Mouse (Mus musculus) cerebellum, postnatal 10 days (tissue): ENCODE measurements around the gene Gm2016.
"Not testable (repeated sequence)": the region's sequence is repeated elsewhere in the genome, so short reads cannot be mapped to it uniquely, and the experiment has no call there.

ENCODE experiments used
- DNase-seq, 2 experiments: peaks; one replicate each; pipeline ENCODE4 v3.0.0; 2021; ENCODE audit warnings: mixed read lengths in 2 of 2

Gm2016 gene

GRCm38 (mm10) chr12:87873772-87874171, at the start of gene Gm2016:
Gene Gm2016, plus strand, starts transcription at chr12:87874072.
- not testable (repeated sequence) for DNase-seq

DNA sequence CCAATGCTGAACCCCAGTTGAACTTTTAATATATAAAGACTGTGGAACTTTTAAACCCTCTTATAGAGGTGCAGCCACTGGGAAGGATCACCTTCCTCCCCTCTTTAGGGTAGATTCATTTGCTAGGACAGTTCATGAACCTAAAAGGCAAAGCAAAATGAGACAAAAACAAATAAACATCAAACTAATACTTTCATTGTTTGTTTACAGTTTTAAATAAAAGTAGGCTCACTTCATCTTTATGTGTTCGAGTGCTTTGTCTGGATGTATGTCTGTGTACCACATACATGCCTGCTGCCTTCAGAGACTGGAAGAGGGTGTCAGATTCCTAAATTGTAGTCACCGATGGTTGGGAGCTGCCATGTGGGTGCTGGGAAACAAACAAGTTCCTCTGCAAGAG, 31.6 kb upstream of the Gm2016 start, which contains the start of gene Gm2001:
TSS of gene Gm2001 (minus strand) at position 101 of the 400 bp plus-strand sequence.
- DNase-seq, result not testable (repeated sequence)

GRCm38 (mm10) chr12:87850657-87851056, 23.2 kb upstream of the Gm2016 start:
- not testable (repeated sequence) for DNase-seq

DNA sequence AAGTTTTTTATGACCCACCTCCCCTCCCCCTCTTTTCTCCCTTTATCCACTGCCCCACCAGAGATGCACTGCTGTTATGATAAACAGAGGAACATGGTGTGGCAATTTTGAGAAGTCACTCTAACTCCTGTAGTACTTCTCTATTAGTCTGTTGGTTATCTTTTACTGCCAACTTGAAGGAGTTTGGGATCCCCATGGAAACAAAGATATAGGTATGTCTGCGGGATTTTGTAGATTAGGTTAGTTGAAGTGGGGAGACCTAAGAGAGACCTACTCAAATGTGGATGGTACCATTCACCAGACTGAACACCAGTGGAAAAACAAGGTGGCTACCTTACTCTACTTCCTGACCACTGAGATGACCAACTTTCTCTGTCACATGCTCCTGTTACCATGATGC, 17.8 kb upstream of the Gm2016 start:
- DNase-seq, result not testable (repeated sequence)

- DNase-seq, result peak in 1 of 2 experiments; percentile 3
Measured at GRCm38 (mm10) chr12:87861740-87862692, 11.9 kb upstream of the Gm2016 start.

GRCm38 (mm10) chr12:87863638-87864037, 10.2 kb upstream of the Gm2016 start:
- DNase-seq, result peak in 1 of 2 experiments; percentile 2

DNA sequence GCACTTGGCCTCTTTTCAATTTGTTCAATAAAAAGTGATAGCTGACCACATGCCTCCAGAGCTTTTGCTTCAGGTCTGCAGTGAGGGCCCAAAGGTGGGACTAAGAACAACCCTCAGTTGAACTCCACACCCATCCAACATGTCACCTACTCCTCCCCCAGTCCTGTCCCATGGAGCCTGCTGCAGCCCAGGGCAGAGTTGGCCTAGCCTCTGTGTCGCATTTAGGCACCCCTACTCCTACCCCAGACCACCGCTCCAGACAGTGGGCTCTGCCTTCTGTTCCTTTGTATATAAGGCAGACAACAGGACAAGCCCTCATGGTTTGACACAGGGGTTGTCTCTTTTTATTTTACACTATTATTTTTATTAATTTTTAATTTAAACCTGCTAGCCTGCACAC, 9.8 kb upstream of the Gm2016 start:
- not testable (repeated sequence) for DNase-seq

DNA sequence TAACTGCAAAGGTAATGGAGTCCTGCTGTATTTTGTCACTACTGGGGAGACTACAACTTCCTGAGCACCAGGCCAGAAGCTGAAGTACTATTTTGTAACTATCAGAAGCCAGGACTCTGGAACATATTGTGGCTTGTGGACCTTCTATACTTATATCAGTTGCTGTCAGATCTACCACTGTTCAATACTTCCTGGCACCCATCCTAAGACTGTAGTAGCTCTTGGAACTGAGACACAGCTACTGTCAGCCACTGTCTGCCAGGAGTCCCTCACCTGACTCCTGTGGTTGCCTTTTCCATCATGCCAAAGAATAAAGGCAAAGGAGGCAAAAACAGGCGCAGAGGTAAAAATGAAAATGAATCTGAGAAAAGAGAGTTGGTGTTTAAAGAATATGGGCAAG, 21.2 kb downstream of the Gm2016 start, which contains the start of gene Gm2022:
TSS of gene Gm2022 (plus strand) at position 301 of the 400 bp plus-strand sequence.
- not testable (repeated sequence) for DNase-seq

DNA sequence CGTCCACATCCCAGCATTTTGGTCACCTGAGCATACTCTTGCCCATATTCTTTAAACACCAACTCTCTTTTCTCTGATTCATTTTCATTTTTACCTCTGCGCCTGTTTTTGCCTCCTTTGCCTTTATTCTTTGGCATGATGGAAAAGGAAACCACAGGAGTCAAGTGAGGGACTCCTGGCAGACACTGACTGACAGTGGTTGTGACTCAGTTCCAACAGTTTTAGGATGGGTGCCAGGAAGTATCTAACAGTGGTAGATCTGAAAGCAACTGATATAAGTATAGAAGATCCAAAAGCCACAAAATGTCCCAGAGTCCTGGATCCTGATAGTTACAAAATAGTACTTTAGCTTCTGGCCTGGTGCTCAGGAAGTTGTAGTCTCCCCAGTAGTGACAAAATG, 45.8 kb downstream of the Gm2016 start, which contains the start of gene Gm2035:
TSS of gene Gm2035 (minus strand) at position 137 of the 400 bp plus-strand sequence.
- DNase-seq, result not testable (repeated sequence)
